Mouse (Mus musculus) forebrain, embryonic 10.5 days (tissue): Measurements from ENCODE around the gene Dact3. TPM values are rescaled to one million over a fixed set of nuclear protein-coding genes. Genes with fewer than 3 reads are reported as not detected.

Source experiments
- DNase-seq: peaks from one replicate; pipeline ENCODE4 v3.0.0-alpha.2; 2017; ENCODE audit warnings: low spot score; ENCODE audit errors: extremely low spot score
- H3K27ac ChIP-seq: fragments of 300-500 bp; sonication (generic); 2 replicates; pipeline ENCODE4 v1.5.1; 2016; ENCODE audit warnings: mild to moderate bottlenecking
- H3K27me3 ChIP-seq: fragments of 300-500 bp; sonication (generic); 2 replicates; pipeline ENCODE4 v1.6.1; 2016; ENCODE audit warnings: mild to moderate bottlenecking; ENCODE audit not compliant: poor library complexity, severe bottlenecking
- H3K36me3 ChIP-seq: fragments of 300-500 bp; sonication (generic); replicated peaks from 2 replicates; pipeline ENCODE4 v1.6.1; 2016; ENCODE audit warnings: mild to moderate bottlenecking, moderate library complexity
- H3K4me1 ChIP-seq: fragments of 300-500 bp; sonication (generic); 2 replicates; pipeline ENCODE4 v1.6.1; 2016
- H3K4me3 ChIP-seq: fragments of 300-500 bp; sonication (generic); 2 replicates; pipeline ENCODE4 v1.5.1; 2016; ENCODE audit warnings: mild to moderate bottlenecking, moderate library complexity
- H3K9me3 ChIP-seq: fragments of 300-500 bp; sonication (generic); 2 replicates; pipeline ENCODE4 v1.6.1; 2016; ENCODE audit warnings: mild to moderate bottlenecking, moderate library complexity
- WGBS: fragments of 180-500 bp; shearing (Covaris S2); methylation state at CpG from one replicate; pipeline ENCODE4 v1.1.7; 2016; 5-methylcytosine and 5-hydroxymethylcytosine counted together
- polyA plus RNA-seq: library from polyadenylated mRNA; unstranded; fragments of >200 nt; fragmentation: Nextera tagmentation; extraction: Ambion mirVana; gene quantifications from 2 replicates; pipeline ENCODE4 v1.2.1, GENCODE M21; 2016

The Dact3 gene
- polyA plus RNA-seq, 1 experiment from 2014 or later: 1.9 TPM

DNA sequence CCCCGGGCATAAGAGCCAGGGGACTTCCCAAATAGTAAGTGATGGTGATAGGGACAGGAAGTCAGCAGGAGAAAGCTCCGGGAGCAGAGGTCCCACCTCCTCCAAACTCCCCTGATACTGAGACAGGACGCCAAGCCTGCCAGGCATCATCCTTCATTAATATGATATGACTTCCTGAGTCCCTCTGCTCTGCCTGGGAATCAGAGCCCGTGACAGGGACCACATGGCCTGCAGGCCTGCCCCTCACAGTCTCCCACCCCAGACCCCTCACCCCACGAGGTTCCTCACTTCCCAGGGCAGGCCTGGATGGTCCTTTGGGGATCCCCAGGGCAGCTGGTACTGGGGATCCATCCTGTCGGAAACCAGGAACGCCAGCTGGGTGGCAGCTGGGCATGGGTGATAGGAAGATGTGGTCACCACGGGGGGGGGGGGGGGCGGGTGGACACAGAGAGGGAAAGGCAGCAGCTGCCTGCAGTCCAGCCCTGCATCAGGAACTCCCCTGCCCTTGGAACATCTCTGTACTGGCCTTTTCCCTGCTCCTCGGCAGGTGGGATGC lies 29.1 kb downstream of the Dact3 start:
- 65% methylated on average over 9 of the region's 10 CpGs for WGBS
- Histone ChIP-seq H3K4me1 (peaks cover 51% of the 10 kb centered on the region), H3K4me3 (no peak overlapping the region), H3K27me3 (peaks cover 38% of the 10 kb centered on the region), H3K36me3 (no peaks in the 10 kb centered on the region), H3K27ac (no peak overlapping the region), H3K9me3 (no peaks in the 10 kb centered on the region)
- no peak for DNase-seq

- H3K36me3 ChIP-seq: no peaks in the 10 kb centered on the region
- H3K27ac ChIP-seq: no peak overlapping the region
- 57% methylated on average over 9 of the region's 9 CpGs for WGBS
- DNase-seq: no peak
- no peak overlapping the region for H3K4me3 ChIP-seq
- H3K27me3 ChIP-seq: peaks cover 35% of the 10 kb centered on the region; the same call in 1 of the 2 replicates
- no peaks in the 10 kb centered on the region for H3K9me3 ChIP-seq
- peaks cover 42% of the 10 kb centered on the region for H3K4me1 ChIP-seq
Observed at GRCm38 (mm10) chr7:16905491-16906021, 30.4 kb downstream of the Dact3 start.

DNA sequence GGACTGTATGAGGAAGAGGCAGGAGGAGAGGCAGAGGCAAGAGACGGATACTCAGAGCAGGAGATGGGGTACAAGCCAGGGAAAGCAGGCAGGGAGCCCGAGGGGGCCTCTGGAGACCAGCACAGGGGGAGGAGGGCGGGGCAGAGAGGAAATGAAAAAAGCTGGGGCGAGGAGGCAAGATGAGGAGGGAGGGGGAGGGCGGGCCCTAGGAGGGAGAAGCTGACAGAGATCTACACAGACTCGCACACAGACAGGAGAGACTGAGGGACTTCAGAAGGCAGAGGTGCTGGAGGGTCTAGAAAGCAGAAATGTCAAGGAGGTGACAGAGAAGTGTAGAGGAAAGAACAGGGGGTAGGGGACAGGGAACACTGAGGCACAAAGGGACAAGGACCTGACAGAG lies 31.2 kb downstream of the Dact3 start, which contains the start of gene Ptgir:
TSS of gene Ptgir (plus strand) at position 210 of the 400 bp plus-strand sequence.
- H3K4me3 ChIP-seq: no peak within 1 kb of the TSS
- DNase-seq: no peak
- no peak within 1 kb of the TSS for H3K27ac ChIP-seq
- peaks cover 32% of the 10 kb centered on the region; the same call in 1 of the 2 replicates for H3K27me3 ChIP-seq
- no peaks in the 10 kb centered on the region for H3K9me3 ChIP-seq
- 22% methylated on average over 6 of the region's 6 CpGs for WGBS
- H3K4me1 ChIP-seq: peaks cover 38% of the 10 kb centered on the region
- H3K36me3 ChIP-seq: no peaks in the 10 kb centered on the region

- no peak overlapping the region for H3K27ac ChIP-seq
- peaks cover 33% of the 10 kb centered on the region for H3K4me1 ChIP-seq
- H3K27me3 ChIP-seq: peaks cover 30% of the 10 kb centered on the region; the same call in 1 of the 2 replicates
- WGBS: 93% methylated on average over 41 of the region's 41 CpGs
- H3K9me3 ChIP-seq: no peaks in the 10 kb centered on the region
- H3K36me3 ChIP-seq: no peaks in the 10 kb centered on the region
- no peak for DNase-seq
- H3K4me3 ChIP-seq: no peak overlapping the region
Observed at GRCm38 (mm10) chr7:16906889-16907559, 31.9 kb downstream of the Dact3 start.

GRCm38 (mm10) chr7:16907842-16908241 lies 32.7 kb downstream of the Dact3 start:
- whole genome bisulfite sequencing: 85% methylated on average over 7 of the region's 7 CpGs
- H3K27me3 ChIP-seq: peaks cover 26% of the 10 kb centered on the region; the same call in 1 of the 2 replicates
- peaks cover 30% of the 10 kb centered on the region for H3K4me1 ChIP-seq
- H3K36me3 ChIP-seq: no peaks in the 10 kb centered on the region
- no peak for DNase-seq
- no peaks in the 10 kb centered on the region for H3K9me3 ChIP-seq
- H3K4me3 ChIP-seq: no peak overlapping the region
- H3K27ac ChIP-seq: no peak overlapping the region

DNA sequence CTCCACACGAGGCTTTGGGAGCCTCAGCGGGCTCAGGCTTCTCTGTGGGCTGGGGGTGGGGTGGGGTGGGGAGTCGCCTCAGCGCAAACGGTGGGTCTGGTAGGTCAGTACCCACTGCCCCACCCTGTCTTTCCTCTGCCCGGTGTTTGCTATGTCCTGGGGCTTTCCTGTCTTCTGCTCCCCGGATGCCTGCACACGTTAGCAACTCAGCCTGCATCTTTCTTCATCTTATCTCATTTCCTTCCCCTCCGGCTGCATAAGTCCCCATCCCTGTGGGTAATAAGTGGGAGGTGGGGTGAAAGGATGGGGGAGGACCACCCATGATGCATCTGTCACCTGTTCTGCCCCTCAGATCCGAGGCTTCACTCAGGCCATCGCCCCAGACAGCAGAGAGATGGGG lies 33.2 kb downstream of the Dact3 start:
- peaks cover 30% of the 10 kb centered on the region for H3K4me1 ChIP-seq
- 0 out of 2 replicates have a peak, but pooled peaks cover 4% of the 10 kb centered on the region for H3K36me3 ChIP-seq
- H3K27ac ChIP-seq: no peak overlapping the region
- H3K9me3 ChIP-seq: no peaks in the 10 kb centered on the region
- no peak for DNase-seq
- WGBS: 65% methylated on average over 11 of the region's 11 CpGs
- H3K4me3 ChIP-seq: no peak overlapping the region
- peaks cover 26% of the 10 kb centered on the region; the same call in 1 of the 2 replicates for H3K27me3 ChIP-seq

GRCm38 (mm10) chr7:16908859-16909258 lies 33.7 kb downstream of the Dact3 start:
- Histone ChIP-seq H3K36me3 (peaks cover 6% of the 10 kb centered on the region), H3K4me3 (no peak overlapping the region), H3K27me3 (peaks cover 26% of the 10 kb centered on the region; the same call in 1 of the 2 replicates), H3K4me1 (peaks cover 30% of the 10 kb centered on the region), H3K27ac (no peak overlapping the region), H3K9me3 (no peaks in the 10 kb centered on the region)
- WGBS: 73% methylated on average over 11 of the region's 11 CpGs
- DNase-seq: no peak

GRCm38 (mm10) chr7:16909909-16910308 lies 34.8 kb downstream of the Dact3 start:
- no peak for DNase-seq
- H3K4me3 ChIP-seq: no peak overlapping the region
- H3K36me3 ChIP-seq: peaks cover 17% of the 10 kb centered on the region
- no peaks in the 10 kb centered on the region for H3K9me3 ChIP-seq
- H3K4me1 ChIP-seq: peaks cover 30% of the 10 kb centered on the region
- H3K27me3 ChIP-seq: peaks cover 26% of the 10 kb centered on the region; the same call in 1 of the 2 replicates
- H3K27ac ChIP-seq: no peak overlapping the region
- WGBS: 65% methylated on average over 10 of the region's 10 CpGs

- peaks cover 37% of the 10 kb centered on the region for H3K36me3 ChIP-seq
- no peak overlapping the region for H3K4me3 ChIP-seq
- WGBS: 96% methylated on average over 3 of the region's 3 CpGs
- H3K9me3 ChIP-seq: no peaks in the 10 kb centered on the region
- no peak overlapping the region for H3K27ac ChIP-seq
- H3K4me1 ChIP-seq: peaks cover 11% of the 10 kb centered on the region
- H3K27me3 ChIP-seq: peaks cover 25% of the 10 kb centered on the region; the same call in 1 of the 2 replicates
- no peak for DNase-seq
Observed at GRCm38 (mm10) chr7:16911904-16912303, 36.8 kb downstream of the Dact3 start.

GRCm38 (mm10) chr7:16912360-16912759 lies 37.2 kb downstream of the Dact3 start:
- Histone ChIP-seq H3K36me3 (peaks cover 41% of the 10 kb centered on the region), H3K27me3 (peaks cover 22% of the 10 kb centered on the region; the same call in 1 of the 2 replicates), H3K9me3 (no peaks in the 10 kb centered on the region), H3K4me1 (peaks cover 10% of the 10 kb centered on the region), H3K27ac (no peak overlapping the region), H3K4me3 (no peak overlapping the region)
- WGBS: 89% methylated on average over 6 of the region's 6 CpGs
- no peak for DNase-seq

- H3K4me1 ChIP-seq: no peaks in the 10 kb centered on the region; the same call in 1 of the 2 replicates
- peak; percentile 69 for DNase-seq
- H3K36me3 ChIP-seq: peaks cover 57% of the 10 kb centered on the region
- no peak overlapping the region for H3K27ac ChIP-seq
- no peak overlapping the region for H3K4me3 ChIP-seq
- 0 out of 2 replicates have a peak, but pooled peaks cover 12% of the 10 kb centered on the region for H3K27me3 ChIP-seq
- H3K9me3 ChIP-seq: no peaks in the 10 kb centered on the region
- WGBS: 43% methylated on average over 10 of the region's 10 CpGs
Observed at GRCm38 (mm10) chr7:16913806-16914452, 38.8 kb downstream of the Dact3 start.

GRCm38 (mm10) chr7:16914453-16915343 lies 39.6 kb downstream of the Dact3 start:
- Histone ChIP-seq H3K27ac (no peak overlapping the region), H3K4me1 (peaks cover 6% of the 10 kb centered on the region), H3K4me3 (no peak overlapping the region), H3K36me3 (peaks cover 64% of the 10 kb centered on the region), H3K9me3 (no peaks in the 10 kb centered on the region), H3K27me3 (0 out of 2 replicates have a peak, but pooled peaks cover 4% of the 10 kb centered on the region)
- no peak for DNase-seq
- 86% methylated on average over 18 of the region's 18 CpGs for whole genome bisulfite sequencing
